In genomic region chr10:127210961-127211405, GRCm38 (mm10) we compare ENCODE assay signal across 7 mouse cellular contexts. TPM values are rescaled to one million over a fixed set of nuclear protein-coding genes. Genes with fewer than 3 reads are reported as not detected.
DNase-seq lines count a peak whose midpoint lies in the region; ATAC-seq and TF ChIP-seq lines count a peak whose summit lies in the region.

No protein-coding gene starts in this region.

- TF ChIP-seq CTCF in C2C12 (IDR thresholded peaks at IDR 0.05; ENCODE audit: control insufficient read depth, insufficient read depth, insufficient read length): no peak

- peaks cover 25% of the 10 kb centered on the region for H3K79me2 ChIP-seq in C2C12 (ENCODE audit: control insufficient read depth, insufficient read depth)

- H3K9me3 ChIP-seq in ES-E14 (ENCODE audit: control insufficient read depth, insufficient read depth, low read depth, low read length): no peaks in the 10 kb centered on the region
- H3K9me3 ChIP-seq in forebrain, embryonic 14.5 days (replicated peaks; ENCODE audit: control insufficient read depth, low read length): no peaks in the 10 kb centered on the region
- no peaks in the 10 kb centered on the region for H3K9me3 ChIP-seq in kidney, embryonic 15.5 days (replicated peaks)

- H3K4me2 ChIP-seq in forebrain, embryonic 14.5 days (ENCODE audit: low read length): peak overlapping the region; percentile 75
- H3K4me2 ChIP-seq in kidney, embryonic 15.5 days: peak overlapping the region; percentile 92

- H3K27me3 ChIP-seq in C2C12 (ENCODE audit: control insufficient read depth, insufficient read depth, insufficient read length): no peaks in the 10 kb centered on the region
- H3K27me3 ChIP-seq in forebrain, embryonic 14.5 days (replicated peaks; ENCODE audit: control insufficient read depth, insufficient read depth, low read length): no peaks in the 10 kb centered on the region
- H3K27me3 ChIP-seq in kidney, embryonic 15.5 days: no peaks in the 10 kb centered on the region

- in situ Hi-C loops in ES-E14 (cut with MboI; ENCODE audit: low sequenced_read_pairs in 2 of 2, unreplicated experiment in 2 of 2): no loop called here

- WGBS in forebrain, embryonic 14.5 days: under 1% methylated on average over 25 of the region's 25 CpGs
- WGBS in kidney, embryonic 15.5 days: under 1% methylated on average over 25 of the region's 25 CpGs

- peak; percentile 69 for ATAC-seq in forebrain, embryonic 14.5 days
- ATAC-seq in kidney, embryonic 15.5 days (replicated peaks; ENCODE audit: low FRiP score): peak; percentile 93

- peaks cover 2% of the 10 kb centered on the region for H3K79me3 ChIP-seq in C2C12 (ENCODE audit: low read depth)

- intact Hi-C loops in gastrocnemius, postnatal 36 days (cut with DNase I): no loop called here

- DNase-seq in ES-E14 (ENCODE audit: low read depth, low spot score): no peak
- DNase-seq in forebrain, embryonic 14.5 days (ENCODE audit: low spot score): no peak
- DNase-seq in lung, postnatal 25 days (ENCODE audit: low spot score): peak; percentile 43
- DNase-seq in frontal cortex, adult 2 months (ENCODE audit: extremely low spot score in 1 of 2, low spot score in 1 of 2): no peak
- DNase-seq in gastrocnemius, postnatal 36 days: no peak

- H3K9ac ChIP-seq in ES-E14 (ENCODE audit: insufficient read depth, low read depth, low read length, poor library complexity, severe bottlenecking): peak overlapping the region; percentile 87
- H3K9ac ChIP-seq in forebrain, embryonic 14.5 days (ENCODE audit: low read length): peak overlapping the region; percentile 81
- H3K9ac ChIP-seq in kidney, embryonic 15.5 days: peak overlapping the region; percentile 75

- H3K4me3 ChIP-seq in C2C12 (ENCODE audit: insufficient read depth, poor library complexity, severe bottlenecking) (peak overlapping the region; percentile 84), ES-E14 (ENCODE audit: insufficient read depth in 1 of 2, low read depth in 1 of 2, low read length in 2 of 2, poor library complexity in 1 of 2, severe bottlenecking in 1 of 2) (peak overlapping the region; percentile 87 to 90)
- peak overlapping the region; percentile 70 for H3K4me3 ChIP-seq in forebrain, embryonic 14.5 days (ENCODE audit: low read depth, low read length)
- H3K4me3 ChIP-seq in kidney, embryonic 15.5 days (replicated peaks): peak overlapping the region; percentile 92

- H3K27ac ChIP-seq in ES-E14 (ENCODE audit: insufficient read depth, low read depth, low read length, poor library complexity, severe bottlenecking): peak overlapping the region; percentile 64
- H3K27ac ChIP-seq in forebrain, embryonic 14.5 days (ENCODE audit: low read depth, low read length): 0 out of 2 replicates have a peak overlapping the region, but pooled peaks have one; percentile 44
- peak overlapping the region; percentile 94 for H3K27ac ChIP-seq in kidney, embryonic 15.5 days

- H3ac ChIP-seq in C2C12 (ENCODE audit: control insufficient read depth, insufficient read length, low read depth): peak overlapping the region; percentile 59

- peaks cover 9 to 11% of the 10 kb centered on the region in 2 experiments; a peak in 3 of 4 replicates for H3K4me1 ChIP-seq in ES-E14 (ENCODE audit: control insufficient read depth in 2 of 2, insufficient read depth in 2 of 2, low read length in 2 of 2, poor library complexity in 1 of 2)
- H3K4me1 ChIP-seq in forebrain, embryonic 14.5 days (ENCODE audit: control insufficient read depth, insufficient read depth, low read length): peaks cover 6% of the 10 kb centered on the region
- peaks cover 21% of the 10 kb centered on the region for H3K4me1 ChIP-seq in kidney, embryonic 15.5 days

- H3K36me3 ChIP-seq in C2C12 (ENCODE audit: control insufficient read depth, insufficient read depth) (peaks cover 23% of the 10 kb centered on the region), ES-E14 (ENCODE audit: control insufficient read depth, insufficient read depth, low read length, poor library complexity, severe bottlenecking) (peaks cover 23% of the 10 kb centered on the region)
- H3K36me3 ChIP-seq in forebrain, embryonic 14.5 days (ENCODE audit: control insufficient read depth, insufficient read depth, low read length): peaks cover 23% of the 10 kb centered on the region
- H3K36me3 ChIP-seq in kidney, embryonic 15.5 days: peaks cover 24% of the 10 kb centered on the region

TF ChIP-seq in C2C12, 6 proteins besides CTCF, POLR2A, EP300 and RAD21:
- TF ChIP-seq MAX (IDR thresholded peaks at IDR 0.05): no peak
- TF ChIP-seq MYOD1 (IDR thresholded peaks at IDR 0.05; ENCODE audit: control insufficient read depth, insufficient read length, low read depth): no peak
- no peak for TF ChIP-seq FOSL1 (IDR thresholded peaks at IDR 0.05; ENCODE audit: insufficient read depth, low read length, poor library complexity, severe bottlenecking)
- TF ChIP-seq USF1 (IDR thresholded peaks at IDR 0.05; ENCODE audit: low read depth): no peak
- TF ChIP-seq MYOG (IDR thresholded peaks at IDR 0.05; ENCODE audit: control insufficient read depth, extremely low read depth, insufficient read length): no peak
- TF ChIP-seq CEBPB (IDR thresholded peaks at IDR 0.05; ENCODE audit: low read depth): no peak
TF ChIP-seq in C2C12: peak in this region for 0.

TF ChIP-seq in ES-E14, 5 proteins besides CTCF, POLR2A, EP300 and RAD21:
- TF ChIP-seq MAFK (IDR thresholded peaks at IDR 0.05; ENCODE audit: insufficient read depth, low read depth, low read length): no peak
- TF ChIP-seq CHD2 (IDR thresholded peaks at IDR 0.05; ENCODE audit: low read depth, low read length): no peak
- TF ChIP-seq ZNF384 (IDR thresholded peaks at IDR 0.05; ENCODE audit: low read depth, low read length): no peak
- TF ChIP-seq ZC3H11A (IDR thresholded peaks at IDR 0.05; ENCODE audit: borderline replicate concordance, low read depth, low read length): no peak
- TF ChIP-seq HCFC1 (IDR thresholded peaks at IDR 0.05; ENCODE audit: borderline replicate concordance, insufficient read depth, low read length): no peak

RNA-seq across cellular contexts. Expression of gene Pip4k2c, which starts 0.4 kb away (rescaled TPM):
- polyA plus RNA-seq in C2C12 (2012; fragmentation: generic; extraction: Trizol): 25.8 TPM
- 41.7 and 47.4 TPM in 2 replicates for total RNA-seq in ES-E14 (2012; rRNA removed)
- 15.3 and 17.4 TPM in 2 replicates for polyA plus RNA-seq in forebrain, embryonic 14.5 days (2014; fragmentation: Nextera tagmentation; extraction: Ambion mirVana)
- 41.1 and 43.5 TPM in 2 replicates for polyA plus RNA-seq in kidney, embryonic 15.5 days (2015; fragmentation: Nextera tagmentation; extraction: Ambion mirVana)
- polyA plus RNA-seq in frontal cortex, adult 2 months (2012; rRNA removed): 97.3 and 97.4 TPM in 2 replicates
- 1 to 10 TPM; 5.6 to 6.1 TPM for total RNA-seq in gastrocnemius, postnatal 36 days (2021)

RNA-seq across cellular contexts. Expression of gene Dtx3, which starts 15.5 kb away (rescaled TPM):
- 24.4 TPM for polyA plus RNA-seq in C2C12 (2012; fragmentation: generic; extraction: Trizol)
- 29.5 and 75.5 TPM in 2 replicates for total RNA-seq in ES-E14 (2012; rRNA removed)
- 148 and 187 TPM in 2 replicates for polyA plus RNA-seq in forebrain, embryonic 14.5 days (2014; fragmentation: Nextera tagmentation; extraction: Ambion mirVana)
- polyA plus RNA-seq in kidney, embryonic 15.5 days (2015; fragmentation: Nextera tagmentation; extraction: Ambion mirVana): 100 and 129 TPM in 2 replicates
- polyA plus RNA-seq in frontal cortex, adult 2 months (2012; rRNA removed): 375 and 413 TPM in 2 replicates
- total RNA-seq in gastrocnemius, postnatal 36 days (2021): 10 to 100 TPM; 21.2 to 24.6 TPM

RNA-seq across cellular contexts. Expression of gene Arhgef25, which starts 21.1 kb away (rescaled TPM):
- polyA plus RNA-seq in C2C12 (2012; fragmentation: generic; extraction: Trizol): 31.8 TPM
- 39.2 and 87.7 TPM in 2 replicates for total RNA-seq in ES-E14 (2012; rRNA removed)
- polyA plus RNA-seq in forebrain, embryonic 14.5 days (2014; fragmentation: Nextera tagmentation; extraction: Ambion mirVana): 21.4 and 22.9 TPM in 2 replicates
- 40.6 and 52.6 TPM in 2 replicates for polyA plus RNA-seq in kidney, embryonic 15.5 days (2015; fragmentation: Nextera tagmentation; extraction: Ambion mirVana)
- polyA plus RNA-seq in frontal cortex, adult 2 months (2012; rRNA removed): 184 and 198 TPM in 2 replicates
- total RNA-seq in gastrocnemius, postnatal 36 days (2021): 1 to 10 TPM; 8.3 to 9.4 TPM

RNA-seq across cellular contexts. Expression of gene Slc26a10, which starts 30.5 kb away (rescaled TPM):
- polyA plus RNA-seq in C2C12 (2012; fragmentation: generic; extraction: Trizol): 2.9 TPM
- 7.4 and 12.2 TPM in 2 replicates for total RNA-seq in ES-E14 (2012; rRNA removed)
- 0.69 and 0.95 TPM in 2 replicates for polyA plus RNA-seq in forebrain, embryonic 14.5 days (2014; fragmentation: Nextera tagmentation; extraction: Ambion mirVana)
- polyA plus RNA-seq in kidney, embryonic 15.5 days (2015; fragmentation: Nextera tagmentation; extraction: Ambion mirVana): 3.1 and 3.3 TPM in 2 replicates
- polyA plus RNA-seq in frontal cortex, adult 2 months (2012; rRNA removed): 5.5 and 6.6 TPM in 2 replicates
- total RNA-seq in gastrocnemius, postnatal 36 days (2021): 1 to 10 TPM; 4.8 to 5.1 TPM

RNA-seq across cellular contexts. Expression of gene B4galnt1, which starts 46.0 kb away (rescaled TPM):
- 23.8 TPM for polyA plus RNA-seq in C2C12 (2012; fragmentation: generic; extraction: Trizol)
- 4.5 and 8.6 TPM in 2 replicates for total RNA-seq in ES-E14 (2012; rRNA removed)
- 30.7 and 46.8 TPM in 2 replicates for polyA plus RNA-seq in forebrain, embryonic 14.5 days (2014; fragmentation: Nextera tagmentation; extraction: Ambion mirVana)
- polyA plus RNA-seq in kidney, embryonic 15.5 days (2015; fragmentation: Nextera tagmentation; extraction: Ambion mirVana): 7.5 and 7.7 TPM in 2 replicates
- polyA plus RNA-seq in frontal cortex, adult 2 months (2012; rRNA removed): 112 and 132 TPM in 2 replicates
- total RNA-seq in gastrocnemius, postnatal 36 days (2021): 1 to 10 TPM in 1 of 2 experiments, under 1 TPM in 1; 0.69 to 1.0 TPM

Comparison
In these comparisons a context has a peak if more than half of its experiments do, and no peak if none do; other contexts are left out.
1. H3K27ac ChIP-seq: peak in every context shown above with its lines; median percentile 94 in kidney, embryonic 15.5 days; 64 in ES-E14; 44 in forebrain, embryonic 14.5 days.